Mouse (Mus musculus): ENCODE measurements around the gene Ces4a.
"Not testable (repeated sequence)": the region's sequence is repeated elsewhere in the genome, so short reads cannot be mapped to it uniquely, and the experiment has no call there.

GRCm38 (mm10) chr8:105175287-105175686, 43.7 kb downstream of the Ces4a start:
- not testable (repeated sequence) for TF ChIP-seq CTCF (IDR thresholded peaks at IDR 0.05; ENCODE audit: control insufficient read depth, insufficient read depth, low read length); POLR2A (IDR thresholded peaks at IDR 0.05; ENCODE audit: borderline replicate concordance, control insufficient read depth, low read depth, low read length)

Data from bone marrow, adult 2 months (tissue).